Mouse (Mus musculus) kidney, postnatal 0 days (tissue): ENCODE data around the gene Tfap2b. TPM values are rescaled to one million over a fixed set of nuclear protein-coding genes. Genes with fewer than 3 reads are reported as not detected.

ENCODE experiments used
- ATAC-seq: fragments of 200-750 bp; cut with Nextera tagmentation; replicated peaks from 2 replicates; pipeline ENCODE4 v1.8.0; 2017; ENCODE audit warnings: low read depth, moderate number of reproducible peaks, moderate TSS enrichment, moderate library complexity; ENCODE audit not compliant: low FRiP score
- DNase-seq: peaks from one replicate; pipeline ENCODE4 v3.0.0-alpha.2; 2016; ENCODE audit warnings: low spot score
- H3K27ac ChIP-seq: fragments of 300-500 bp; sonication (generic); 2 replicates; pipeline ENCODE4 v1.5.1; 2014; ENCODE audit warnings: mild to moderate bottlenecking
- H3K27me3 ChIP-seq: fragments of 300-500 bp; sonication (generic); 2 replicates; pipeline ENCODE4 v1.6.1; 2014; ENCODE audit warnings: low read length, mixed read lengths; ENCODE audit not compliant: insufficient read depth
- H3K36me3 ChIP-seq: fragments of 300-500 bp; sonication (generic); 2 replicates; pipeline ENCODE4 v1.6.1; 2014; ENCODE audit warnings: low read length, mixed read lengths; ENCODE audit not compliant: insufficient read depth
- H3K4me1 ChIP-seq: fragments of 300-500 bp; sonication (generic); replicated peaks from 2 replicates; pipeline ENCODE4 v1.6.1; 2014; ENCODE audit warnings: antibody characterized with exemption, low read length, mixed read lengths; ENCODE audit not compliant: insufficient read depth
- H3K4me2 ChIP-seq: fragments of 300-500 bp; sonication (generic); 2 replicates; pipeline ENCODE4 v1.6.1; 2014; ENCODE audit warnings: mild to moderate bottlenecking, low read length, moderate library complexity, mixed read lengths
- H3K4me3 ChIP-seq: fragments of 300-500 bp; sonication (generic); replicated peaks from 2 replicates; pipeline ENCODE4 v1.5.1; 2014; ENCODE audit warnings: low read depth, low read length
- H3K9ac ChIP-seq: fragments of 300-500 bp; sonication (generic); 2 replicates; pipeline ENCODE4 v1.6.1; 2014; ENCODE audit warnings: low read depth, low read length
- H3K9me3 ChIP-seq: fragments of 300-500 bp; sonication (generic); replicated peaks from 2 replicates; pipeline ENCODE4 v1.6.1; 2016; ENCODE audit warnings: low read length, inconsistent platforms, mixed read lengths
- CTCF ChIP-seq: IDR thresholded peaks from 2 replicates; pipeline ENCODE4 v1.5.1; 2016; ENCODE audit warnings: antibody characterized with exemption, low read depth, mild to moderate bottlenecking, moderate library complexity
- WGBS: fragments of 180-500 bp; shearing (Covaris S2); extraction: QIAGEN DNeasy Blood & Tissue Kit; methylation state at CpG from one replicate; pipeline ENCODE4 v1.1.7; 2014; 5-methylcytosine and 5-hydroxymethylcytosine counted together
- polyA plus RNA-seq: library from polyadenylated mRNA; unstranded; fragments of >200 nt; fragmentation: Nextera tagmentation; extraction: Ambion mirVana; gene quantifications from 2 replicates; pipeline ENCODE4 v1.2.1, GENCODE M21; 2015

Tfap2b gene
- polyA plus RNA-seq, 1 experiment from 2014 or later, result 62.3 TPM

GRCm38 (mm10) chr1:19230926-19231573 lies 22.3 kb downstream of the Tfap2b start:
- TF ChIP-seq CTCF, result no peak

GRCm38 (mm10) chr1:19231574-19232080 lies 22.9 kb downstream of the Tfap2b start:
- DNase-seq (no peak), ATAC-seq (no peak)
- Histone ChIP-seq H3K4me3 (no peak overlapping the region), H3K27me3 (peaks cover 67% of the 10 kb centered on the region), H3K27ac (no peak overlapping the region), H3K4me2 (no peak overlapping the region), H3K36me3 (no peaks in the 10 kb centered on the region), H3K9ac (no peak overlapping the region), H3K4me1 (no peaks in the 10 kb centered on the region), H3K9me3 (no peaks in the 10 kb centered on the region)
- 11% methylated on average over 16 of the region's 16 CpGs for WGBS
- no peak for TF ChIP-seq CTCF

More at GRCm38 (mm10) chr1:19230926-19231573, 22.3 kb downstream of the Tfap2b start:
- ATAC-seq (no peak), DNase-seq (no peak)
- H3K27me3 ChIP-seq, result peaks cover 65% of the 10 kb centered on the region
- no peaks in the 10 kb centered on the region for H3K4me1 ChIP-seq
- no peak overlapping the region for H3K9ac ChIP-seq
- no peak overlapping the region for H3K27ac ChIP-seq
- no peaks in the 10 kb centered on the region for H3K9me3 ChIP-seq
- no peak overlapping the region for H3K4me2 ChIP-seq
- no peaks in the 10 kb centered on the region for H3K36me3 ChIP-seq
- WGBS, result 12% methylated on average over 16 of the region's 16 CpGs
- H3K4me3 ChIP-seq, result no peak overlapping the region

GRCm38 (mm10) chr1:19232743-19233142 lies 24.0 kb downstream of the Tfap2b start:
- Histone ChIP-seq H3K27me3 (peaks cover 68% of the 10 kb centered on the region), H3K4me3 (no peak overlapping the region), H3K9me3 (no peaks in the 10 kb centered on the region), H3K27ac (no peak overlapping the region), H3K4me2 (no peak overlapping the region), H3K4me1 (no peaks in the 10 kb centered on the region), H3K36me3 (no peaks in the 10 kb centered on the region), H3K9ac (no peak overlapping the region)
- whole genome bisulfite sequencing, result 13% methylated on average over 1 of the region's 1 CpGs
- DNase-seq (no peak), ATAC-seq (no peak)
- TF ChIP-seq CTCF, result no peak

GRCm38 (mm10) chr1:19233857-19234256 lies 25.1 kb downstream of the Tfap2b start:
- H3K4me1 ChIP-seq, result no peaks in the 10 kb centered on the region
- DNase-seq (no peak), ATAC-seq (no peak)
- H3K36me3 ChIP-seq, result no peaks in the 10 kb centered on the region
- WGBS, result 11% methylated on average over 19 of the region's 19 CpGs
- TF ChIP-seq CTCF, result no peak
- no peaks in the 10 kb centered on the region for H3K9me3 ChIP-seq
- no peak overlapping the region for H3K4me2 ChIP-seq
- no peak overlapping the region for H3K27ac ChIP-seq
- H3K4me3 ChIP-seq, result no peak overlapping the region
- H3K9ac ChIP-seq, result no peak overlapping the region
- peaks cover 62% of the 10 kb centered on the region for H3K27me3 ChIP-seq

- 0 out of 2 replicates have a peak overlapping the region, but pooled peaks have one; percentile 19 for H3K27ac ChIP-seq
Measured at GRCm38 (mm10) chr1:19234432-19235205, 25.9 kb downstream of the Tfap2b start.

GRCm38 (mm10) chr1:19236051-19236450 lies 27.3 kb downstream of the Tfap2b start:
- 11% methylated on average over 5 of the region's 5 CpGs for WGBS

More at GRCm38 (mm10) chr1:19234432-19235205, 25.9 kb downstream of the Tfap2b start:
- Histone ChIP-seq H3K4me1 (no peaks in the 10 kb centered on the region), H3K4me3 (no peak overlapping the region), H3K9ac (no peak overlapping the region), H3K4me2 (peak overlapping the region; percentile 34), H3K36me3 (no peaks in the 10 kb centered on the region), H3K9me3 (no peaks in the 10 kb centered on the region), H3K27me3 (peaks cover 69% of the 10 kb centered on the region)
- 7% methylated on average over 31 of the region's 31 CpGs for WGBS
- no peak for TF ChIP-seq CTCF
- ATAC-seq, result no peak
- no peak for DNase-seq

More at GRCm38 (mm10) chr1:19236051-19236450, 27.3 kb downstream of the Tfap2b start:
- H3K9ac ChIP-seq, result no peak overlapping the region
- H3K27ac ChIP-seq, result no peak overlapping the region
- ATAC-seq, result no peak
- H3K9me3 ChIP-seq, result no peaks in the 10 kb centered on the region
- no peaks in the 10 kb centered on the region for H3K36me3 ChIP-seq
- H3K4me3 ChIP-seq, result no peak overlapping the region
- H3K27me3 ChIP-seq, result peaks cover 63% of the 10 kb centered on the region
- H3K4me1 ChIP-seq, result no peaks in the 10 kb centered on the region
- DNase-seq, result no peak
- TF ChIP-seq CTCF, result no peak
- no peak overlapping the region for H3K4me2 ChIP-seq
